Mouse (Mus musculus) hindbrain, postnatal 0 days (tissue): ENCODE measurements at regions not wholly inside any gene's neighbourhood (a gene's known extent, or its start where the extent isn't known, plus 50 kb on each side); places are given as distances from the start of the nearest gene placed in this dataset.
A peak's percentile ranks its signal among the peaks of the same experiment; 100 is the strongest.

Experiments used
- ATAC-seq: fragments of 200-750 bp; cut with Nextera tagmentation; 2 replicates; pipeline ENCODE4 v1.8.0; 2017; ENCODE audit warnings: mild to moderate bottlenecking, moderate TSS enrichment, moderate library complexity
- DNase-seq: peaks from one replicate; pipeline ENCODE4 v3.0.0-alpha.2; 2015; ENCODE audit warnings: low spot score
- H3K27ac ChIP-seq: fragments of 300-500 bp; sonication (generic); 2 replicates; pipeline ENCODE4 v1.5.1; 2014; ENCODE audit warnings: mild to moderate bottlenecking
- H3K27me3 ChIP-seq: fragments of 300-500 bp; sonication (generic); 2 replicates; pipeline ENCODE4 v1.6.1; 2014; ENCODE audit warnings: low read length, mixed read lengths; ENCODE audit not compliant: insufficient read depth
- H3K36me3 ChIP-seq: fragments of 300-500 bp; sonication (generic); 2 replicates; pipeline ENCODE4 v1.6.1; 2014; ENCODE audit warnings: low read length, mixed read lengths; ENCODE audit not compliant: insufficient read depth
- H3K4me1 ChIP-seq: fragments of 300-500 bp; sonication (generic); 2 replicates; pipeline ENCODE4 v1.6.1; 2014; ENCODE audit warnings: antibody characterized with exemption, low read length, mixed read lengths; ENCODE audit not compliant: insufficient read depth
- H3K4me2 ChIP-seq: fragments of 300-500 bp; sonication (generic); 2 replicates; pipeline ENCODE4 v1.6.1; 2014; ENCODE audit warnings: low read depth, mild to moderate bottlenecking, low read length, moderate library complexity, mixed read lengths
- H3K4me3 ChIP-seq: fragments of 300-500 bp; sonication (generic); 2 replicates; pipeline ENCODE4 v1.5.1; 2014; ENCODE audit warnings: low read length
- H3K9ac ChIP-seq: fragments of 300-500 bp; sonication (generic); replicated peaks from 2 replicates; pipeline ENCODE4 v1.6.1; 2014; ENCODE audit warnings: mild to moderate bottlenecking, low read length, moderate library complexity, mixed read lengths
- H3K9me3 ChIP-seq: fragments of 300-500 bp; sonication (generic); 2 replicates; pipeline ENCODE4 v1.6.1; 2016; ENCODE audit warnings: low read length, mixed read lengths
- CTCF ChIP-seq: IDR thresholded peaks from 2 replicates; pipeline ENCODE4 v1.5.1; 2016; ENCODE audit warnings: antibody characterized with exemption, control low read depth, low read depth
- WGBS: fragments of 180-500 bp; shearing (Covaris S2); extraction: QIAGEN DNeasy Blood & Tissue Kit; methylation state at CpG from one replicate; pipeline ENCODE4 v1.1.7; 2014; 5-methylcytosine and 5-hydroxymethylcytosine counted together

DNA sequence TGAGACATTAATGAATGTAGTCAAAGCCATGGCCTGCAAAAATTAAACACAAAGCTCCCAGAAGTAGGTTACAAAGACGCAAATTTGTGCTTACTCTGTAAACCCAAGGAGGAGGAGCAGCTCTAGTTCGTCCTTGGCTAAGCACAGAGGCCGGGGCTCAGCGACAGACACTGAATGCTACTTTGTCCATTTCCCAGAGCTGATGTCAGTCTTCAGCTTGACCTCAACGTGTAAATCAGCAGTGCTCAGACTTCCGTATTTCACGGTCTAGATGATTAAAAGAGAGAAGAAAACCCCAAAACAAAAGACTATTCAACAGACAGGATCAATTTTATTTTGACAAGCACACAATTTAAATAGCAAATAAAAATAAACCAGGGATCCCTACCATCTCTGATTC is 534.7 kb downstream of the Ptprc start:
- DNase-seq (peak; percentile 13), ATAC-seq (no peak)
- Histone ChIP-seq H3K9ac (no peak overlapping the region), H3K27ac (no peak overlapping the region), H3K27me3 (no peaks in the 10 kb centered on the region), H3K4me3 (no peak overlapping the region), H3K4me1 (no peaks in the 10 kb centered on the region), H3K36me3 (no peaks in the 10 kb centered on the region), H3K9me3 (no peaks in the 10 kb centered on the region), H3K4me2 (no peak overlapping the region)
- TF ChIP-seq CTCF, result no peak
- WGBS, result 12% methylated on average over 7 of the region's 7 CpGs

GRCm38 (mm10) chr1:137636947-137637346 is 538.6 kb downstream of the Ptprc start:
- Histone ChIP-seq H3K27ac (no peak overlapping the region), H3K4me3 (no peak overlapping the region), H3K27me3 (no peaks in the 10 kb centered on the region), H3K9me3 (no peaks in the 10 kb centered on the region), H3K4me1 (no peaks in the 10 kb centered on the region), H3K36me3 (no peaks in the 10 kb centered on the region), H3K4me2 (no peak overlapping the region), H3K9ac (no peak overlapping the region)
- ATAC-seq, result no peak
- no peak for TF ChIP-seq CTCF
- DNase-seq, result no peak
- 27% methylated on average over 3 of the region's 3 CpGs for WGBS

- H3K27me3 ChIP-seq, result no peaks in the 10 kb centered on the region
- H3K4me2 ChIP-seq, result no peak overlapping the region
- no peak overlapping the region for H3K9ac ChIP-seq
- H3K36me3 ChIP-seq, result no peaks in the 10 kb centered on the region
- H3K4me3 ChIP-seq, result no peak overlapping the region
- 35% methylated on average over 3 of the region's 3 CpGs for WGBS
- no peaks in the 10 kb centered on the region for H3K9me3 ChIP-seq
- ATAC-seq (no peak), DNase-seq (no peak)
- H3K27ac ChIP-seq, result no peak overlapping the region
- no peaks in the 10 kb centered on the region for H3K4me1 ChIP-seq
- no peak for TF ChIP-seq CTCF
Measured at GRCm38 (mm10) chr1:137636321-137636944, 539.1 kb downstream of the Ptprc start.

GRCm38 (mm10) chr1:137635781-137636180 is 539.7 kb downstream of the Ptprc start:
- TF ChIP-seq CTCF, result no peak
- Histone ChIP-seq H3K27ac (no peak overlapping the region), H3K9ac (no peak overlapping the region), H3K36me3 (no peaks in the 10 kb centered on the region), H3K4me2 (no peak overlapping the region), H3K4me3 (no peak overlapping the region), H3K4me1 (no peaks in the 10 kb centered on the region), H3K9me3 (no peaks in the 10 kb centered on the region), H3K27me3 (no peaks in the 10 kb centered on the region)
- 31% methylated on average over 7 of the region's 7 CpGs for WGBS
- no peak for DNase-seq
- no peak for ATAC-seq

DNA sequence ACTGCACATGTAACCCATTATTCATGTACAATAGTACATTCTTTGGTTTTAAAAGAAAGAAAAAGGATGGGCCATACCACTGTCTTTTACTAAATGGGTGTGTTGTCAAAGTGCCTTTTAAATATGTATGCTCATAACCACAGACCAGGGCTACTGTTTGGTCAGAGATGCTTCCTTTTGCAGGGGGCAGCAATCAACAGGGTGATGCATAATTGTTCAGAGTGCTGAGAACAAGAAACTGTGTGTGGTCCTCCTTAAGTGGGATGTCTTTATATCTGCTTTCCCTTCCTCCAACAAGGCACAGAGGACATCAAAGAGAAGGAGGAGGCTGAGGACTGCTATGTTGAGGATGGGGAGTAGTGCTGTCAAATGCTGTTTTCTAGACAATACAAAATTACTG is 544.0 kb downstream of the Ptprc start:
- Histone ChIP-seq H3K9ac (no peak overlapping the region), H3K4me2 (no peak overlapping the region), H3K36me3 (no peaks in the 10 kb centered on the region), H3K4me1 (no peaks in the 10 kb centered on the region), H3K27me3 (no peaks in the 10 kb centered on the region), H3K9me3 (no peaks in the 10 kb centered on the region), H3K4me3 (no peak overlapping the region), H3K27ac (no peak overlapping the region)
- ATAC-seq (no peak), DNase-seq (no peak)
- TF ChIP-seq CTCF, result no peak

GRCm38 (mm10) chr1:137620672-137621071 is 554.8 kb downstream of the Ptprc start:
- H3K4me2 ChIP-seq, result no peak overlapping the region
- no peaks in the 10 kb centered on the region for H3K9me3 ChIP-seq
- H3K36me3 ChIP-seq, result no peaks in the 10 kb centered on the region
- H3K4me3 ChIP-seq, result no peak overlapping the region
- DNase-seq (no peak), ATAC-seq (no peak)
- H3K9ac ChIP-seq, result no peak overlapping the region
- H3K4me1 ChIP-seq, result peaks cover 3% of the 10 kb centered on the region; the same call in 1 of the 2 replicates
- 83% methylated on average over 5 of the region's 5 CpGs for WGBS
- no peak overlapping the region for H3K27ac ChIP-seq
- no peak for TF ChIP-seq CTCF
- H3K27me3 ChIP-seq, result no peaks in the 10 kb centered on the region

GRCm38 (mm10) chr1:137618231-137618630 is 557.3 kb downstream of the Ptprc start:
- H3K9me3 ChIP-seq, result no peaks in the 10 kb centered on the region
- no peak for DNase-seq
- no peak for ATAC-seq
- no peak overlapping the region for H3K27ac ChIP-seq
- H3K9ac ChIP-seq, result no peak overlapping the region
- no peaks in the 10 kb centered on the region for H3K36me3 ChIP-seq
- no peak overlapping the region for H3K4me2 ChIP-seq
- H3K4me1 ChIP-seq, result peaks cover 3% of the 10 kb centered on the region; the same call in 1 of the 2 replicates
- H3K4me3 ChIP-seq, result no peak overlapping the region
- TF ChIP-seq CTCF, result no peak
- WGBS, result 92% methylated on average over 2 of the region's 2 CpGs
- no peaks in the 10 kb centered on the region for H3K27me3 ChIP-seq
